11 mouse cellular contexts compared by ENCODE assay signal in genomic region chr5:133385374-133386349, GRCm38 (mm10).
DNase-seq lines count a peak whose midpoint lies in the region; ATAC-seq lines count a peak whose summit lies in the region.
"Had no signal": no experiment of that assay in that cellular context is flagged by ENCODE, and none has a peak within 500 bp of the region (broad histone marks: within the 10 kb centered on the region; RNA-seq: fewer than 3 reads in every experiment).

No protein-coding gene starts in this region.

- peak; percentile 7 for DNase-seq in gastrocnemius, adult 18-20 months (ENCODE audit: low spot score)
- DNase-seq in gastrocnemius, postnatal 36 days, result no peak
- peak; percentile 36 for DNase-seq in right cerebral cortex, postnatal 4 days
- no peak for DNase-seq in right cerebral cortex, postnatal 25 days
- peak; percentile 17 to 41 for DNase-seq in heart, postnatal 10 days
- no peak for DNase-seq in ovary, postnatal 36 days (ENCODE audit: low spot score)
- DNase-seq in urinary bladder, postnatal 25 days (ENCODE audit: low spot score), result no peak
- DNase-seq: cerebellum, postnatal 36 days; kidney, adult 11 months; layer of hippocampus, postnatal 36 days had no signal

- intact Hi-C loops in gastrocnemius, postnatal 36 days (cut with DNase I), result no loop called here
- intact Hi-C loops in heart, postnatal 10 days (cut with DNase I), result no loop called here

- no peak for ATAC-seq in monocyte, adult 5-6 weeks (replicated peaks; ENCODE audit: insufficient number of reproducible peaks, low FRiP score, low TSS enrichment, poor library complexity, severe bottlenecking)

Comparison
In these comparisons a context has a peak if more than half of its experiments do, and no peak if none do; other contexts are left out.
1. DNase-seq: peak in gastrocnemius, adult 18-20 months (single experiment), right cerebral cortex, postnatal 4 days (single experiment) and heart, postnatal 10 days (2 of 2); none in gastrocnemius, postnatal 36 days (0 of 2), right cerebral cortex, postnatal 25 days (single experiment), ovary, postnatal 36 days (single experiment) and urinary bladder, postnatal 25 days (single experiment).